8 mouse cellular contexts compared by ENCODE assay signal in the genomic region with DNA sequence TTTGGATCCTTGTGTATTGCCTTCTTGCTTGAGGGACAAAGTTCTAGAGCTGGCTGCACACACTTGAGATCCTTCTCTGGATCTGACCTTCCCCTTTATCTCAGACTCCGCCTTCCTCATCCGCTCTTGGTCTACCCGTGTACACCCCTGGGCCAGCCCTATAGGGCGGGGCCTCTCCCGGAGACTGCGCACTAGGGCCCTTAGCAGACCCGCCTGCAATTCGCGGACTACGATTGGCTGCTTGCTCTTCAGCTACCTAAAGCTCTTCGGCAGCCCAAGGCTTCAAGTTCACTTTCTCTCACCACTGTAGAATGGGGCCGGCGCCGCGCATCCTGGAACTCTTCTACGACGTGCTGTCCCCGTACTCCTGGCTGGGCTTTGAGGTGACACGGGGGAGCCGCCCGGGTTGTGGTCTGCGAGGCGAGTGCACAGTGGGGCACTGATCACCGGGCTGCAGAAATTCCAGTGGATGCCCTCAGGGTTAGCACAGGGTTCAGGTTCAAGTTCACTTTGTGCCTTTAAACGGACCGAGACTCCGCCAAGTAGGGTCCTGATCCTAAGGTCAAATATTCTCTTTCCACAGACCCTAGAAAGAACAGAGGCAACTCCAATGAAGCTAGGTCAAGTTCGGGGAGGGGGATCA. TPM values are rescaled to one million over a fixed set of nuclear protein-coding genes. Genes with fewer than 3 reads are reported as not detected.
DNase-seq lines count a peak whose midpoint lies in the region; ATAC-seq and TF ChIP-seq lines count a peak whose summit lies in the region.

A gene (plus strand): TSS at position 225 of the 643 bp plus-strand sequence.

- TF ChIP-seq RAD21 in CH12.LX (IDR thresholded peaks at IDR 0.05; ENCODE audit: low read depth, low read length), result no peak

- no peaks in the 10 kb centered on the region for H3K27me3 ChIP-seq in CH12.LX (replicated peaks)
- peaks cover 8% of the 10 kb centered on the region; the same call in 1 of the 2 replicates for H3K27me3 ChIP-seq in forebrain, embryonic 13.5 days
- H3K27me3 ChIP-seq in heart, postnatal 0 days (ENCODE audit: control insufficient read depth, insufficient read depth, low read length), result no peaks in the 10 kb centered on the region
- H3K27me3 ChIP-seq in liver, embryonic 15.5 days, result peaks cover 21% of the 10 kb centered on the region
- H3K27me3 ChIP-seq in neural tube, embryonic 12.5 days (replicated peaks), result no peaks in the 10 kb centered on the region
- H3K27me3 ChIP-seq in stomach, postnatal 0 days (ENCODE audit: control insufficient read depth, insufficient read depth, low read length), result no peaks in the 10 kb centered on the region

- H3K4me3 ChIP-seq in CH12.LX (replicated peaks in 1 of 3; ENCODE audit: low read depth in 2 of 3, low read length in 2 of 3, poor library complexity in 1 of 3), result no peak within 1 kb of the TSS
- H3K4me3 ChIP-seq in forebrain, embryonic 13.5 days, result peak within 1 kb of the TSS; percentile 48
- peak within 1 kb of the TSS; percentile 50 for H3K4me3 ChIP-seq in heart, postnatal 0 days (ENCODE audit: low read depth, low read length)
- peak within 1 kb of the TSS; percentile 61 for H3K4me3 ChIP-seq in liver, embryonic 15.5 days (replicated peaks)
- peak within 1 kb of the TSS; percentile 44 for H3K4me3 ChIP-seq in neural tube, embryonic 12.5 days
- H3K4me3 ChIP-seq in stomach, postnatal 0 days (ENCODE audit: low read depth, low read length), result peak within 1 kb of the TSS; percentile 45

- ATAC-seq in cerebellum, adult (ENCODE audit: insufficient number of reproducible peaks, low FRiP score, low TSS enrichment), result peak; percentile 99
- peak; percentile 99 for ATAC-seq in forebrain, embryonic 13.5 days
- ATAC-seq in heart, postnatal 0 days (ENCODE audit: insufficient read depth, low read depth), result peak; percentile 99
- peak; percentile 100 for ATAC-seq in liver, embryonic 15.5 days (ENCODE audit: insufficient read depth)
- ATAC-seq in neural tube, embryonic 12.5 days (ENCODE audit: low FRiP score, low read depth), result peak; percentile 99
- peak; percentile 100 for ATAC-seq in stomach, postnatal 0 days (ENCODE audit: low FRiP score, low TSS enrichment)

- no peaks in the 10 kb centered on the region for H3K4me1 ChIP-seq in CH12.LX (ENCODE audit: control insufficient read depth in 1 of 2, insufficient read depth in 2 of 2)
- H3K4me1 ChIP-seq in forebrain, embryonic 13.5 days, result peaks cover 6% of the 10 kb centered on the region; the same call in 1 of the 2 replicates
- 0 out of 2 replicates have a peak, but pooled peaks cover 10% of the 10 kb centered on the region for H3K4me1 ChIP-seq in heart, postnatal 0 days (ENCODE audit: control insufficient read depth, insufficient read depth)
- H3K4me1 ChIP-seq in liver, embryonic 15.5 days (replicated peaks), result peaks cover 22% of the 10 kb centered on the region
- peaks cover 9% of the 10 kb centered on the region for H3K4me1 ChIP-seq in neural tube, embryonic 12.5 days
- H3K4me1 ChIP-seq in stomach, postnatal 0 days (replicated peaks; ENCODE audit: control insufficient read depth, insufficient read depth), result peaks cover 6% of the 10 kb centered on the region

- no peak within 1 kb of the TSS for H3K9ac ChIP-seq in CH12.LX (ENCODE audit: insufficient read depth, low read depth)
- peak within 1 kb of the TSS; percentile 61 for H3K9ac ChIP-seq in forebrain, embryonic 13.5 days
- peak within 1 kb of the TSS; percentile 49; the same call in 1 of the 2 replicates for H3K9ac ChIP-seq in heart, postnatal 0 days (replicated peaks; ENCODE audit: low read depth, low read length)
- peak within 1 kb of the TSS; percentile 35 for H3K9ac ChIP-seq in liver, embryonic 15.5 days
- peak within 1 kb of the TSS; percentile 45; the same call in 1 of the 2 replicates for H3K9ac ChIP-seq in neural tube, embryonic 12.5 days
- peak within 1 kb of the TSS; percentile 63 for H3K9ac ChIP-seq in stomach, postnatal 0 days (ENCODE audit: low read length)

- TF ChIP-seq CTCF in CH12.LX (conservative IDR thresholded peaks at IDR 0.05 in 1 of 2, IDR thresholded peaks at IDR 0.05 in 1 of 2; ENCODE audit: low read depth in 2 of 2, low read length in 2 of 2), result no peak
- no peak for TF ChIP-seq CTCF in heart, postnatal 0 days (IDR thresholded peaks at IDR 0.05; ENCODE audit: low read depth)
- TF ChIP-seq CTCF in stomach, postnatal 0 days (IDR thresholded peaks at IDR 0.05; ENCODE audit: low read depth), result no peak

- no peak for TF ChIP-seq EP300 in CH12.LX (IDR thresholded peaks at IDR 0.05; ENCODE audit: low read length)
- no peak for TF ChIP-seq EP300 in heart, postnatal 0 days (IDR thresholded peaks at IDR 0.05; ENCODE audit: low read depth)
- no peak for TF ChIP-seq EP300 in stomach, postnatal 0 days (optimal IDR thresholded peaks at IDR 0.05)

- no peak within 1 kb of the TSS for H3K27ac ChIP-seq in CH12.LX (ENCODE audit: insufficient read depth, low read depth)
- H3K27ac ChIP-seq in forebrain, embryonic 13.5 days, result no peak within 1 kb of the TSS
- H3K27ac ChIP-seq in heart, postnatal 0 days (ENCODE audit: low read depth), result peak within 1 kb of the TSS; percentile 39; the same call in 1 of the 2 replicates
- no peak within 1 kb of the TSS for H3K27ac ChIP-seq in liver, embryonic 15.5 days (replicated peaks)
- H3K27ac ChIP-seq in neural tube, embryonic 12.5 days, result no peak within 1 kb of the TSS
- no peak within 1 kb of the TSS for H3K27ac ChIP-seq in stomach, postnatal 0 days (replicated peaks)

- TF ChIP-seq POLR2A in CH12.LX (IDR thresholded peaks at IDR 0.05; ENCODE audit: low read depth, low read length), result no peak

- 3% methylated on average over 28 of the region's 28 CpGs for WGBS in forebrain, embryonic 13.5 days
- WGBS in heart, postnatal 0 days, result 3% methylated on average over 28 of the region's 28 CpGs
- WGBS in liver, embryonic 15.5 days (ENCODE audit: insufficient replicate concordance), result 3% methylated on average over 28 of the region's 28 CpGs
- whole genome bisulfite sequencing in neural tube, embryonic 12.5 days, result 3% methylated on average over 28 of the region's 28 CpGs
- 3% methylated on average over 28 of the region's 28 CpGs for WGBS in stomach, postnatal 0 days

- dilution Hi-C loops in CH12.LX (cut with MboI; ENCODE audit: extremely low pct_ligation_motif_present, extremely low pct_unique_long_range_greater_than_20kb, low sequenced_read_pairs), result no loop called here

- H3K79me2 ChIP-seq in CH12.LX (replicated peaks; ENCODE audit: control insufficient read depth, extremely low read depth, insufficient read depth, poor library complexity, severe bottlenecking), result no peaks in the 10 kb centered on the region

- peak; percentile 65 for DNase-seq in CH12.LX (ENCODE audit: extremely low read depth)
- DNase-seq in heart, postnatal 0 days (ENCODE audit: low spot score), result peak; percentile 84
- peak; percentile 83 to 90 for DNase-seq in kidney, postnatal 4 days
- DNase-seq in stomach, postnatal 0 days (ENCODE audit: low spot score), result peak; percentile 93

- H3K4me2 ChIP-seq in CH12.LX (ENCODE audit: insufficient read depth, low read depth, poor library complexity, severe bottlenecking), result 0 out of 2 replicates have a peak within 1 kb of the TSS, but pooled peaks have one; percentile 2
- H3K4me2 ChIP-seq in forebrain, embryonic 13.5 days, result peak within 1 kb of the TSS; percentile 73
- H3K4me2 ChIP-seq in heart, postnatal 0 days (ENCODE audit: low read depth, low read length), result peak within 1 kb of the TSS; percentile 70
- peak within 1 kb of the TSS; percentile 93 for H3K4me2 ChIP-seq in liver, embryonic 15.5 days
- peak within 1 kb of the TSS; percentile 73 for H3K4me2 ChIP-seq in neural tube, embryonic 12.5 days (replicated peaks)
- peak within 1 kb of the TSS; percentile 83 for H3K4me2 ChIP-seq in stomach, postnatal 0 days (replicated peaks; ENCODE audit: low read depth)

- no peaks in the 10 kb centered on the region for H3K9me3 ChIP-seq in CH12.LX (replicated peaks; ENCODE audit: low read length)
- H3K9me3 ChIP-seq in forebrain, embryonic 13.5 days (replicated peaks), result no peaks in the 10 kb centered on the region
- H3K9me3 ChIP-seq in heart, postnatal 0 days (replicated peaks; ENCODE audit: control insufficient read depth, low read length), result no peaks in the 10 kb centered on the region
- H3K9me3 ChIP-seq in liver, embryonic 15.5 days (replicated peaks), result no peaks in the 10 kb centered on the region
- no peaks in the 10 kb centered on the region for H3K9me3 ChIP-seq in neural tube, embryonic 12.5 days
- H3K9me3 ChIP-seq in stomach, postnatal 0 days (ENCODE audit: control insufficient read depth, low read length), result no peaks in the 10 kb centered on the region

- in situ Hi-C loops in CH12.LX (cut with MboI; ENCODE audit: low pct_ligation_motif_present, low pct_unique_long_range_greater_than_20kb, low sequenced_read_pairs), result loop anchor here (25.0 kb wide), 1 partner anchor 341 kb away; a partner anchor contains a TSS

- H3K36me3 ChIP-seq in CH12.LX (replicated peaks in 1 of 2; ENCODE audit: control insufficient read depth in 1 of 2, insufficient read depth in 1 of 2, low read length in 1 of 2), result no peaks in the 10 kb centered on the region
- no peaks in the 10 kb centered on the region for H3K36me3 ChIP-seq in forebrain, embryonic 13.5 days (ENCODE audit: poor library complexity, severe bottlenecking)
- no peaks in the 10 kb centered on the region for H3K36me3 ChIP-seq in heart, postnatal 0 days (replicated peaks; ENCODE audit: control insufficient read depth, insufficient read depth, low read length)
- no peaks in the 10 kb centered on the region for H3K36me3 ChIP-seq in liver, embryonic 15.5 days (replicated peaks)
- H3K36me3 ChIP-seq in neural tube, embryonic 12.5 days, result no peaks in the 10 kb centered on the region
- H3K36me3 ChIP-seq in stomach, postnatal 0 days (ENCODE audit: control insufficient read depth, insufficient read depth, low read length), result no peaks in the 10 kb centered on the region

TF ChIP-seq in CH12.LX, 34 proteins besides CTCF, POLR2A, EP300 and RAD21:
- TF ChIP-seq MEF2A (IDR thresholded peaks at IDR 0.05; ENCODE audit: borderline replicate concordance, low read depth, low read length) (no peak), NRF1 (IDR thresholded peaks at IDR 0.05; ENCODE audit: low read depth, low read length) (peak; percentile 84)

RNA-seq across cellular contexts. Expression of the gene that starts here (rescaled TPM):
- total RNA-seq in CH12.LX (2012; rRNA removed) (0.71 and 0.85 TPM in 2 replicates), CH12.LX (2014; rRNA removed) (0.55 and 1.0 TPM in 2 replicates)
- 0.44 and 0.59 TPM in 2 replicates for polyA plus RNA-seq in CH12.LX (2012; ENCODE audit: insufficient read length, low read depth)
- 13.2 and 14.8 TPM in 2 replicates for polyA plus RNA-seq in forebrain, embryonic 13.5 days (2015; fragmentation: Nextera tagmentation; extraction: Ambion mirVana)
- total RNA-seq in heart, postnatal 0 days (2014; rRNA removed; ENCODE audit: low replicate concordance), result 27.8 and 32.4 TPM in 2 replicates
- polyA plus RNA-seq in heart, postnatal 0 days (2015; fragmentation: Nextera tagmentation; extraction: Ambion mirVana), result 23.6 and 25.4 TPM in 2 replicates
- 6.9 and 8.1 TPM in 2 replicates for polyA plus RNA-seq in liver, embryonic 15.5 days (2015; fragmentation: Nextera tagmentation; extraction: Ambion mirVana)
- polyA plus RNA-seq in neural tube, embryonic 12.5 days (2016; fragmentation: Nextera tagmentation; extraction: Ambion mirVana), result 16.3 and 17.3 TPM in 2 replicates
- polyA plus RNA-seq in stomach, postnatal 0 days (2015; fragmentation: Nextera tagmentation; extraction: Ambion mirVana), result 56.7 and 60.5 TPM in 2 replicates

Comparison
In these comparisons a context has a peak if more than half of its experiments do, and no peak if none do; other contexts are left out.
1. RNA of the gene that starts here (total RNA-seq): 27.8 to 32.4 TPM in heart, postnatal 0 days; 0.55 to 1.0 TPM in CH12.LX; every median in the first group is over 10 times any median in the second.
2. H3K4me2 ChIP-seq: peak in every context shown above with its lines; median percentile 93 in liver, embryonic 15.5 days; 83 in stomach, postnatal 0 days; 73 in forebrain, embryonic 13.5 days; 73 in neural tube, embryonic 12.5 days; 70 in heart, postnatal 0 days; 2 in CH12.LX.
3. H3K4me3 ChIP-seq: peak in forebrain, embryonic 13.5 days (single experiment), heart, postnatal 0 days (single experiment), liver, embryonic 15.5 days (single experiment), neural tube, embryonic 12.5 days (single experiment) and stomach, postnatal 0 days (single experiment); none in CH12.LX (0 of 3).
4. Peak in every context shown above with its lines, with median percentiles within 50 percentile points of each other: DNase-seq and ATAC-seq.